Mouse (Mus musculus): ENCODE data around the gene Nup62cl. TPM values are rescaled to one million over a fixed set of nuclear protein-coding genes. Genes with fewer than 3 reads are reported as not detected.

Gene Nup62cl
- total and polyA plus RNA-seq, 3 experiments = not detected

GRCm38 (mm10) chrX:139997740-139998690 lies 64.5 kb downstream of the Nup62cl start, which contains the start of gene Rbm41 (continued):
- TF ChIP-seq ZMIZ1 (IDR thresholded peaks at IDR 0.05; ENCODE audit: low read depth, low read length) (no peak), NELFE (IDR thresholded peaks at IDR 0.05; ENCODE audit: low read depth, low read length) (peak; percentile 66), ETS1 (IDR thresholded peaks at IDR 0.05; ENCODE audit: low read depth, low read length) (peak; percentile 38; the same call in 1 of the 2 replicates)

- no peak overlapping the region for H3K4me3 ChIP-seq (ENCODE audit: control insufficient read depth in 1 of 2, insufficient read depth in 1 of 2, low read depth in 2 of 2, low read length in 2 of 2)
- peaks cover 8 to 11% of the 10 kb centered on the region in 2 experiments for H3K4me1 ChIP-seq (ENCODE audit: control insufficient read depth in 1 of 2, insufficient read depth in 2 of 2, low read length in 2 of 2)
- H3K9ac ChIP-seq (ENCODE audit: control insufficient read depth, low read depth, low read length, poor library complexity, severe bottlenecking) = no peak overlapping the region
- DNase-seq (ENCODE audit: low read depth, low spot score) = peak; percentile 86
- no peaks in the 10 kb centered on the region for H3K79me2 ChIP-seq (ENCODE audit: control insufficient read depth, insufficient read depth, low read length, poor library complexity)
- H3K27me3 ChIP-seq (ENCODE audit: control insufficient read depth in 1 of 2, insufficient read depth in 2 of 2, low read length in 2 of 2) = no peaks in the 10 kb centered on the region
- H3K36me3 ChIP-seq (ENCODE audit: control insufficient read depth in 1 of 2, insufficient read depth in 2 of 2, low read length in 2 of 2) = peaks cover 0 to 38% of the 10 kb centered on the region in 2 experiments; a peak in 3 of 4 replicates
- H3K9me3 ChIP-seq (replicated peaks; ENCODE audit: insufficient read depth, low read length) = no peaks in the 10 kb centered on the region
- peak overlapping the region; percentile 51 for H3K27ac ChIP-seq (ENCODE audit: control insufficient read depth, low read depth, low read length)
- TF ChIP-seq ETS1 (IDR thresholded peaks at IDR 0.05; ENCODE audit: low read depth, low read length) = peak; percentile 44; the same call in 1 of the 2 replicates
- TF ChIP-seq ZKSCAN1 (IDR thresholded peaks at IDR 0.05; ENCODE audit: low read depth, low read length) = no peak
- peak; percentile 79 for TF ChIP-seq TAL1 (IDR thresholded peaks at IDR 0.05; ENCODE audit: low read length)
- TF ChIP-seq MYC (IDR thresholded peaks at IDR 0.05; ENCODE audit: low read depth, low read length) = no peak
- no peak for TF ChIP-seq CHD2 (IDR thresholded peaks at IDR 0.05; ENCODE audit: low read length)
- TF ChIP-seq BHLHE40 (IDR thresholded peaks at IDR 0.05; ENCODE audit: borderline replicate concordance, low read depth, low read length) = no peak
- no peak for TF ChIP-seq RAD21 (IDR thresholded peaks at IDR 0.05; ENCODE audit: low read depth, low read length)
- TF ChIP-seq RCOR1 (IDR thresholded peaks at IDR 0.05; ENCODE audit: low read depth, low read length) = peak; percentile 86
- TF ChIP-seq MYB (IDR thresholded peaks at IDR 0.05; ENCODE audit: low read depth, low read length) = peak; percentile 78
- no peak for TF ChIP-seq ZC3H11A (IDR thresholded peaks at IDR 0.05; ENCODE audit: low read depth, low read length)
- TF ChIP-seq E2F4 (IDR thresholded peaks at IDR 0.05; ENCODE audit: borderline replicate concordance, low read depth, low read length) = no peak
- TF ChIP-seq HCFC1 (IDR thresholded peaks at IDR 0.05; ENCODE audit: low read depth, low read length) = no peak
- no peak for TF ChIP-seq USF2 (IDR thresholded peaks at IDR 0.05; ENCODE audit: borderline replicate concordance in 1 of 2, insufficient read depth in 1 of 2, low read depth in 1 of 2, low read length in 2 of 2)
- no peak for TF ChIP-seq ZMIZ1 (IDR thresholded peaks at IDR 0.05; ENCODE audit: low read depth, low read length)
- no peak for TF ChIP-seq MEF2A (IDR thresholded peaks at IDR 0.05; ENCODE audit: extremely low read depth, insufficient replicate concordance, low read depth, low read length, poor library complexity, severe bottlenecking)
- no peak for TF ChIP-seq KAT2A (conservative IDR thresholded peaks at IDR 0.05; ENCODE audit: low read depth, low read length)
- TF ChIP-seq UBTF (IDR thresholded peaks at IDR 0.05; ENCODE audit: borderline replicate concordance, insufficient read depth, low read depth, low read length) = no peak
- peak; percentile 30; the same call in 1 of the 2 replicates for TF ChIP-seq MAFK (IDR thresholded peaks at IDR 0.05; ENCODE audit: borderline replicate concordance, low read depth, low read length)
- no peak for TF ChIP-seq GABPA (IDR thresholded peaks at IDR 0.05; ENCODE audit: low read depth, low read length)
- no peak for TF ChIP-seq JUND (IDR thresholded peaks at IDR 0.05; ENCODE audit: low read depth, low read length)
- no peak for TF ChIP-seq POLR2A (IDR thresholded peaks at IDR 0.05; ENCODE audit: control insufficient read depth in 1 of 2, insufficient read depth in 1 of 2, low read depth in 1 of 2, low read length in 2 of 2, poor library complexity in 1 of 2)
- TF ChIP-seq GATA1 (IDR thresholded peaks at IDR 0.05; ENCODE audit: low read depth, low read length) = peak; percentile 85
- TF ChIP-seq TBP (IDR thresholded peaks at IDR 0.05; ENCODE audit: low read depth, low read length) = no peak
- TF ChIP-seq MAX (IDR thresholded peaks at IDR 0.05; ENCODE audit: low read length) = no peak
- TF ChIP-seq SMC3 (IDR thresholded peaks at IDR 0.05; ENCODE audit: low read depth, low read length) = no peak
- no peak for TF ChIP-seq MXI1 (IDR thresholded peaks at IDR 0.05; ENCODE audit: low read depth, low read length)
- no peak for TF ChIP-seq ELF1 (IDR thresholded peaks at IDR 0.05; ENCODE audit: low read depth, low read length)
- no peak for TF ChIP-seq MAZ (IDR thresholded peaks at IDR 0.05; ENCODE audit: low read depth, low read length)
- no peak for TF ChIP-seq POLR2AphosphoS2 (IDR thresholded peaks at IDR 0.05; ENCODE audit: low read length)
- TF ChIP-seq NRF1 (IDR thresholded peaks at IDR 0.05; ENCODE audit: insufficient read depth, low read depth, low read length, poor library complexity, severe bottlenecking) = no peak
- TF ChIP-seq CTCF (IDR thresholded peaks at IDR 0.05 in 2 of 3, conservative IDR thresholded peaks at IDR 0.05 in 1 of 3; ENCODE audit: control insufficient read depth in 1 of 3, insufficient read depth in 1 of 3, low read depth in 2 of 3, low read length in 3 of 3, poor library complexity in 1 of 3, severe bottlenecking in 1 of 3) = no peak
- no peak for TF ChIP-seq USF1 (IDR thresholded peaks at IDR 0.05; ENCODE audit: low read depth, low read length)
Observed at GRCm38 (mm10) chrX:139982115-139982514, 80.4 kb downstream of the Nup62cl start.
